Mouse (Mus musculus): Measurements from ENCODE around the gene Zfp609. TPM values are rescaled to one million over a fixed set of nuclear protein-coding genes. Genes with fewer than 3 reads are reported as not detected.

Gene Zfp609
- total RNA-seq, 2 experiments from 2014 or later: 4.3 to 28.9 TPM

DNA sequence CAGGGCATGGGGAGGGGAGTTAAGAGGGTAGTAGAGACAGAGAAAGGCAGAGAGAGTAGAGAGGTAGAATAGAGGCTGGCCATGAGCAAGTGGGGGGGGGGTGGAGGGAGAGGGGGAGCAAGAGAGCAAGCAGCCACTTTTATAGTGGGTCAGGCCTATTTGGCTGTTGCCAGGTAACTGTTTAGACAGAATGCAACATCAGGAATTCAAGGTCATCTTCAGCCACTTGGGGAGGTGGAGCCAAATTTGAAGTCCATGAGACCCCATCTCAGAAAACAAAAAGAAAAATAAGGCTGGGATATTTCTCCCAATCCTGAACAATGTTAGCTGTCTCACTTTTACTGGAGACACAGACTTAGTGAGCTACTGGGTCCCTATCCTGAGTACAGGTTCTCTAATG, 184.8 kb downstream of the Zfp609 start:
- ATAC-seq (replicated peaks; ENCODE audit: poor library complexity, severe bottlenecking): no peak

Other genes with a start within 250 kb of the Zfp609 start
- 15.4 and 20.2 TPM in 2 replicates for gene Plekho2, start 247.5 kb downstream of the Zfp609 start, total RNA-seq (2014; fragmentation: Nextera tagmentation)
- gene Plekho2, start 247.5 kb downstream of the Zfp609 start, total RNA-seq (2017): 7.1 and 12.6 TPM in 2 replicates
- gene Pif1, start 240.4 kb downstream of the Zfp609 start, total RNA-seq (2014; fragmentation: Nextera tagmentation): 5.3 and 5.4 TPM in 2 replicates
- 8.7 and 13.2 TPM in 2 replicates for gene Pif1, start 240.4 kb downstream of the Zfp609 start, total RNA-seq (2017)
- 7.5 TPM in 1 of 2 replicates, not detected in the other for gene Rbpms2, start 197.9 kb downstream of the Zfp609 start, total RNA-seq (2014; fragmentation: Nextera tagmentation)
- 0.67 TPM in 1 of 2 replicates, not detected in the other for gene Rbpms2, start 197.9 kb downstream of the Zfp609 start, total RNA-seq (2017)
- 33.6 and 40.3 TPM in 2 replicates for gene Oaz2, start 159.6 kb downstream of the Zfp609 start, total RNA-seq (2014; fragmentation: Nextera tagmentation)
- gene Oaz2, start 159.6 kb downstream of the Zfp609 start, total RNA-seq (2017): 35.3 and 44.5 TPM in 2 replicates
- gene Pclaf, start 62.7 kb upstream of the Zfp609 start, total RNA-seq (2014; fragmentation: Nextera tagmentation): 83.5 and 134 TPM in 2 replicates
- 235 and 300 TPM in 2 replicates for gene Pclaf, start 62.7 kb upstream of the Zfp609 start, total RNA-seq (2017)
- gene Trip4, start 81.2 kb upstream of the Zfp609 start, total RNA-seq (2014; fragmentation: Nextera tagmentation): 13.8 and 16.7 TPM in 2 replicates
- gene Trip4, start 81.2 kb upstream of the Zfp609 start, total RNA-seq (2017): 18.4 and 27.0 TPM in 2 replicates
- gene Csnk1g1, start 81.4 kb upstream of the Zfp609 start, total RNA-seq (2014; fragmentation: Nextera tagmentation): 16.9 and 19.5 TPM in 2 replicates
- 11.8 and 16.5 TPM in 2 replicates for gene Csnk1g1, start 81.4 kb upstream of the Zfp609 start, total RNA-seq (2017)
- gene Ppib, start 232.7 kb upstream of the Zfp609 start, total RNA-seq (2014; fragmentation: Nextera tagmentation): 543 and 591 TPM in 2 replicates
- 786 and 789 TPM in 2 replicates for gene Ppib, start 232.7 kb upstream of the Zfp609 start, total RNA-seq (2017)
- not detected in 2 replicates for gene Snx22, start 242.2 kb upstream of the Zfp609 start, total RNA-seq (2014; fragmentation: Nextera tagmentation)
- gene Snx22, start 242.2 kb upstream of the Zfp609 start, total RNA-seq (2017): 0.93 and 1.2 TPM in 2 replicates

Measured in granulocyte monocyte progenitor cell, adult 5-6 weeks (primary cell).